Mouse (Mus musculus): Measurements from ENCODE around the gene Tm4sf20. TPM values are rescaled to one million over a fixed set of nuclear protein-coding genes. Genes with fewer than 3 reads are reported as not detected.

The Tm4sf20 gene
- polyA plus RNA-seq, 1 experiment = not detected

DNA sequence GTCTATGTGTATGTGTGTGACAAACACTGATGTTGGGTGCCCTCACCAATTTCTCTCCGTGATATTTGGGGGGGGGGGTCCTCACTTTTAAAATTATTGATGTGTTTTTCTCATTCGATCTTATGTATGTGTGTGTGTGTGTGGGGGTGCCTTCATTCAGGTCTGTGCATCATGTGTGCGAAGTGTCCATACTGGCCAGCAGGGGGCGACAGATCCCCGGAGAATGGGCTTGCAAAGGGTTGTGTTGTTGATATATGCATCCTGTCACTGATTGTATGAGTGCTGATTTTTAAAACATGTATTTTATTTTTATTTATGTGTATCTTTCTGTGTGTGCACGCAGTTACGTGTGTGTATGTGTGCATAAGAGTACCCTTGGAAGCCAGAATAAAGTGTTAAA lies 35.3 kb upstream of the Tm4sf20 start:
- DNase-seq = no peak
- TF ChIP-seq POLR2A (IDR thresholded peaks at IDR 0.05; ENCODE audit: low read depth, low read length) (no peak), CTCF (conservative IDR thresholded peaks at IDR 0.05; ENCODE audit: insufficient read depth, insufficient read length, low read depth, low read length) (peak; percentile 68)
- Histone ChIP-seq H3K4me1 (ENCODE audit: control insufficient read depth, insufficient read depth, low read length) (no peaks in the 10 kb centered on the region; the same call in 1 of the 2 replicates), H3K27me3 (replicated peaks; ENCODE audit: control insufficient read depth, insufficient read depth, low read length) (no peaks in the 10 kb centered on the region), H3K36me3 (ENCODE audit: control insufficient read depth, insufficient read depth, low read length) (no peaks in the 10 kb centered on the region), H3K4me3 (ENCODE audit: insufficient read depth, low read depth, low read length) (no peak overlapping the region), H3K27ac (ENCODE audit: insufficient read depth, low read depth, low read length) (no peak overlapping the region)
- 83% methylated on average over 7 of the region's 7 CpGs for WGBS

DNA sequence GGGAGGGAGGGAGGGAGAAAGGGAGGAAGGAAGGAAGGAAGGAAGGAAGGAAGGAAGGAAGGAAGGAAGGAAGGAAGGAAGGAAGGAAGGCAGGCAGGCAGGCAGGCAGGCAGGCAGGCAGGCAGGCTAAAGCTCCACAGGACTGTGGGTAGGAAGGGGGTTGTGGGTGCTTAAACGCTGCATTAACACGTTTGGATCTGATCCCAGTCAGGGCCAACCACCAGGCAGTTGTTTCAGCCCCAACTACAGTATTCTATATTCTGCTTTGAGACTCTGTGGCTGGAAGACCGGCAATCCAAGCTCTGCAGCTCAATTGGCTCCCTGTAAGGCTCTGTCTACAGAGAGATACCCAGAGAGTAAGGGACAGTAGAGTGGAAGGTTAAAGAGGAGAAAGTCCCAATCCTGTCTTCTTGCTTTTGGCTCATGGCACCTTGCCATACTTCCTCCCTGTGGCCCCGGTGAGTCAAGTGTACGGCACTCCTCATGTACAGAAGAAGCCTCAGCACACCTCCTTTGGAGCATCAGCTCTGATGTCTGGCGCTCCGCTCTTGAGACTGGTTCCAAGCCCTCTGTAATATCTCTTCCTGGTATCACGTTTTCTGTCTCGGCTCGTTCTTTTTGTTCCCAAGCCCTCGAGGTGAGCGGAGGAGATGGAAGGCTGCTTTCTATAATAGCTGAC lies 33.0 kb upstream of the Tm4sf20 start:
- DNase-seq = no peak
- H3K27me3 ChIP-seq (replicated peaks; ENCODE audit: control insufficient read depth, insufficient read depth, low read length) = no peaks in the 10 kb centered on the region
- no peaks in the 10 kb centered on the region for H3K36me3 ChIP-seq (ENCODE audit: control insufficient read depth, insufficient read depth, low read length)
- WGBS = 76% methylated on average over 12 of the region's 12 CpGs
- no peaks in the 10 kb centered on the region for H3K4me1 ChIP-seq (ENCODE audit: control insufficient read depth, insufficient read depth, low read length)
- TF ChIP-seq POLR2A (IDR thresholded peaks at IDR 0.05; ENCODE audit: low read depth, low read length) (no peak), CTCF (conservative IDR thresholded peaks at IDR 0.05; ENCODE audit: insufficient read depth, insufficient read length, low read depth, low read length) (no peak)
- no peak overlapping the region for H3K4me3 ChIP-seq (ENCODE audit: insufficient read depth, low read depth, low read length)
- no peak overlapping the region for H3K27ac ChIP-seq (ENCODE audit: insufficient read depth, low read depth, low read length)

DNA sequence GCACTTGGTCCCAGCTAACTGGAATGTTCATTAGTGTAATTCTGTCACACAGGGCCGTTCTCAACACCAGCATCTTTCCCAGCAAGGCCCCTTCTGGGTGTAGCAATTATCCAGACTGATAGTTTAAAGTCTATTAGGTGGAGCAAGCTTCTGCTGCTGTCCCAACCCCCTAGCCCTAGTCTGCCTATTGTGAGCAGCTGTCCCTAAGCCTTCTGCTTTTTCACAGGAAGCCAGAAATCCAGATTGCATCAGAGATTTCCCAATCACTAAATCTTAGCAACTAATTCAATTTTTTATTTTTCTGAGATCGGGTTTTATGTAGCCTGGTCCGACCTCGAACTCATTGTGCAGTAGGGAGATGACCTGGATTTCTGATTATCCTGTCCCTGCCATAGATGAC lies 30.7 kb upstream of the Tm4sf20 start:
- H3K4me1 ChIP-seq (ENCODE audit: control insufficient read depth, insufficient read depth, low read length) = no peaks in the 10 kb centered on the region
- TF ChIP-seq POLR2A (IDR thresholded peaks at IDR 0.05; ENCODE audit: low read depth, low read length) = no peak
- TF ChIP-seq CTCF (conservative IDR thresholded peaks at IDR 0.05; ENCODE audit: insufficient read depth, insufficient read length, low read depth, low read length) = no peak
- H3K36me3 ChIP-seq (ENCODE audit: control insufficient read depth, insufficient read depth, low read length) = no peaks in the 10 kb centered on the region
- DNase-seq = no peak
- 65% methylated on average over 4 of the region's 4 CpGs for WGBS
- no peaks in the 10 kb centered on the region for H3K27me3 ChIP-seq (replicated peaks; ENCODE audit: control insufficient read depth, insufficient read depth, low read length)
- H3K4me3 ChIP-seq (ENCODE audit: insufficient read depth, low read depth, low read length) = no peak overlapping the region
- no peak overlapping the region for H3K27ac ChIP-seq (ENCODE audit: insufficient read depth, low read depth, low read length)

DNA sequence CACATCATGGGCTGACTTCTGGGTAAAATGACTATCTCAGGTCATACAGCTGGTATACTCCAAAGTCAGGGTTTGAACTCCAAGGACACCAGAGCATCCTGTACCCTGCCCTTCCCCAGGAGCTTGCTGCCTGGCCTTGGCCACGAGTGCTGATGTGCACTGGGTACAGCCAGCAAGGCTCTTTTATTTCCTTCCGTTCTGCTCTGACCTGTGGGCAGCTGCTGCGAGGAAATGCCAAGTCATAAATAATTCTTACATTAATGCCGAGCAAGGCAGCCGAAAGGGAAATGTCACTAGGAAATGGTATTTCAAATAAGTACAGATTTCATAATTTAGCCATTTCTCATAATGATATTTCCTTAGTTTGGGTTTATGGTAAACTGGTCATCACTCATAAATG lies 30.0 kb upstream of the Tm4sf20 start:
- no peak overlapping the region for H3K4me3 ChIP-seq (ENCODE audit: insufficient read depth, low read depth, low read length)
- no peak for TF ChIP-seq POLR2A (IDR thresholded peaks at IDR 0.05; ENCODE audit: low read depth, low read length)
- TF ChIP-seq CTCF (conservative IDR thresholded peaks at IDR 0.05; ENCODE audit: insufficient read depth, insufficient read length, low read depth, low read length) = no peak
- peak; percentile 57 for DNase-seq
- H3K4me1 ChIP-seq (ENCODE audit: control insufficient read depth, insufficient read depth, low read length) = no peaks in the 10 kb centered on the region
- H3K27me3 ChIP-seq (replicated peaks; ENCODE audit: control insufficient read depth, insufficient read depth, low read length) = no peaks in the 10 kb centered on the region
- no peaks in the 10 kb centered on the region for H3K36me3 ChIP-seq (ENCODE audit: control insufficient read depth, insufficient read depth, low read length)
- no peak overlapping the region for H3K27ac ChIP-seq (ENCODE audit: insufficient read depth, low read depth, low read length)
- 26% methylated on average over 5 of the region's 5 CpGs for WGBS

DNA sequence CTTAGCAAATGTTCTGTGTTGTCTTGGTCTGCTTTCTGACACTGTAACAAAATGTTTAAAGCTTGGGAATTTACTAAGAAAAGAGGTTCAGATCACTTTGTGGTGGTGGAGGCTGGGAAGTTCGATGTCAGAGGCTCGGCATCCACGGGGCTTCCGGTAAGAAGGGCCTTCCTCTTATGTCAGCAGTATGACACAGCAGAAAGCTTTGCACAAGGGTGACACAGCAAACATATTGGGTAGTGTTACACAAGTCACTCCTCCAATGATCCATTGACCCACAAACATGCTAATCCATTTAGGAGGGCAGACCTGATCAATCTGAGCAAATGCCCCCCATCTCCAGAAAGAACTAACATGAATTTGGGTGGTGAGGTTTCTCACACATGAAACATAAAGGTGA lies 28.8 kb upstream of the Tm4sf20 start:
- 98% methylated on average over 4 of the region's 4 CpGs for WGBS
- TF ChIP-seq CTCF (conservative IDR thresholded peaks at IDR 0.05; ENCODE audit: insufficient read depth, insufficient read length, low read depth, low read length) (no peak), POLR2A (IDR thresholded peaks at IDR 0.05; ENCODE audit: low read depth, low read length) (no peak)

DNA sequence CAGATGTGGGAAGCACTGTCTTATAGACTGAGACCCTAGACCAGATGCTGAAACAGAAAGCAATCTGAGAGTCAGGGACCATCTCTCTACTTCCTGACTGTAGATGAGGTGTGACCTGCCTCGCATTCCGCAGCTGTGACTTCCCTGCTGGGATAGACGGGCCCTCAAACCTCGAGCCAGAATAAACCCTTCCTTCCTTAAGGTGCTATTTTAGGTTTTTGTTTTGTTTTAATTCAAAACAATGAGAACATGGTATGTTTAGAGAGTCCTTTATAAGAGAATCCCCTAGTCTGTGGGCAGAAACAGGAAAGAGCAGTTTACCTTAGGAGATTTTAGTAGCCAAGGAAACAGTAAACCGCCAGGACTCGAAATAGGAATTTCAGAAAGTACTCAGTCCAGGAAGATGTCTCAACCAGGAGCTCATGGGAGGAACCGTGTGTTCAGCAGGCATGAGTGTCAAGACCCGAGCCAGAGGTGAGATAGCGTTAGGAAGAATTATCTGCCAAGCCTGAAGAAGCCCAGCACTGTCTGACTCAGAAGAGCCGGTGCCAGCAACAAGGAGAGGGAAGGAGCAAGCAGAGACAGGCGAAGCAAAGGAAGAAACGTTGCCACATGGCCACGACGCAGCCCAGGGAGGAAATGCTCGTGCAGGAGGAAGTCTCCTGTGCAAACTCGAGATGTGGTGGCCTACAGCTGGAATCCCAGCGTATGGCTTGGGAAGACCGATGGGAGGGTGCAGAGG lies 27.6 kb upstream of the Tm4sf20 start:
- no peak overlapping the region for H3K27ac ChIP-seq (ENCODE audit: insufficient read depth, low read depth, low read length)
- H3K27me3 ChIP-seq (replicated peaks; ENCODE audit: control insufficient read depth, insufficient read depth, low read length) = no peaks in the 10 kb centered on the region
- H3K4me1 ChIP-seq (ENCODE audit: control insufficient read depth, insufficient read depth, low read length) = no peaks in the 10 kb centered on the region
- WGBS = 59% methylated on average over 18 of the region's 18 CpGs
- no peak for DNase-seq
- no peaks in the 10 kb centered on the region for H3K36me3 ChIP-seq (ENCODE audit: control insufficient read depth, insufficient read depth, low read length)
- H3K4me3 ChIP-seq (ENCODE audit: insufficient read depth, low read depth, low read length) = no peak overlapping the region
- no peak for TF ChIP-seq POLR2A (IDR thresholded peaks at IDR 0.05; ENCODE audit: low read depth, low read length)
- TF ChIP-seq CTCF (conservative IDR thresholded peaks at IDR 0.05; ENCODE audit: insufficient read depth, insufficient read length, low read depth, low read length) = no peak

More for the DNA sequence above, 28.8 kb upstream of the Tm4sf20 start:
- Histone ChIP-seq H3K36me3 (ENCODE audit: control insufficient read depth, insufficient read depth, low read length) (no peaks in the 10 kb centered on the region), H3K4me1 (ENCODE audit: control insufficient read depth, insufficient read depth, low read length) (no peaks in the 10 kb centered on the region), H3K27ac (ENCODE audit: insufficient read depth, low read depth, low read length) (no peak overlapping the region), H3K27me3 (replicated peaks; ENCODE audit: control insufficient read depth, insufficient read depth, low read length) (no peaks in the 10 kb centered on the region), H3K4me3 (ENCODE audit: insufficient read depth, low read depth, low read length) (no peak overlapping the region)
- no peak for DNase-seq

DNA sequence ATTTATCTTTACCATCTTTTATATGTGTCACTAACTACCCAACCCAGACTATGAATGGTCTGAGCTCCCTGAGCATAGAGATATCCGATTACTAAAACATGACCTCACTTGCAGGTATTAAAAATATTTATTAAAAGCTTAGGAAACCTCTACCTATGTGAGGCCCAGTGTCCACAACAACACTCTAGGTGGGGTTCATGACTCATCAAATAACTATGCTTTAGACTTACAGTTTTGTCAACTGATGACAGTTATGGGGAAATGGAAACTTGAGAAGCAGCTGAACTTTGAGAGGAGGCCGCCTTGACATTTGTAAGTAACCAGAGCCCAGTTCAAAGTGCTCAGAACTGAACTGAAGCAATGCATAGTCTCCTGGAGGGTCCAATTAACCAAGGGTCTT lies 26.9 kb upstream of the Tm4sf20 start:
- Histone ChIP-seq H3K27ac (ENCODE audit: insufficient read depth, low read depth, low read length) (no peak overlapping the region), H3K4me1 (ENCODE audit: control insufficient read depth, insufficient read depth, low read length) (no peaks in the 10 kb centered on the region), H3K36me3 (ENCODE audit: control insufficient read depth, insufficient read depth, low read length) (no peaks in the 10 kb centered on the region), H3K4me3 (ENCODE audit: insufficient read depth, low read depth, low read length) (no peak overlapping the region), H3K27me3 (replicated peaks; ENCODE audit: control insufficient read depth, insufficient read depth, low read length) (no peaks in the 10 kb centered on the region)
- TF ChIP-seq POLR2A (IDR thresholded peaks at IDR 0.05; ENCODE audit: low read depth, low read length) (no peak), CTCF (conservative IDR thresholded peaks at IDR 0.05; ENCODE audit: insufficient read depth, insufficient read length, low read depth, low read length) (no peak)
- DNase-seq = no peak
- WGBS = 85% methylated on average over 2 of the region's 2 CpGs
